In the genomic region with DNA sequence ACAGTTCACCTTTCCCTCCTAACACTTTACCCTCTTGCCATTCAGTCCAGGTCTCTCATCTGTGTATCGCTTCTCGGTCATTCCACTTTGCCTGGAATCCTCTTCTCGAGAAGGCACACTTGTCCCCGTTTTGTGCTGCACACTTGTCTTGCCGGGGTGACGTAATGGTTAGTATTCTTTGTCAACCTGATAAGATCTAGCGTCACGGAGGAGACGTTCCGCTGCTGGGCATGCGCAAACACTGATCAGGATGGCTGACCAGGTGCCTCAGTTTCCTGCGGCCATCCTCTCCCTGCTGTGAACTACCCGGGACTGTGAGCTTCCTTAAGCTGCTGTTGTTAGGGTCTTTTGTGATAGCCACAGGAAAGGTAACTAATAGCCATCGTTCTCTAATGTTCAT, we compare ENCODE assay signal across 11 mouse cellular contexts. TPM values are rescaled to one million over a fixed set of nuclear protein-coding genes. Genes with fewer than 3 reads are reported as not detected.
A peak's percentile ranks its signal among the peaks of the same experiment; 100 is the strongest.
DNase-seq lines count a peak whose midpoint lies in the region; ATAC-seq and TF ChIP-seq lines count a peak whose summit lies in the region.
"Had no signal": no experiment of that assay in that cellular context is flagged by ENCODE, and none has a peak within 500 bp of the region (broad histone marks: within the 10 kb centered on the region; RNA-seq: fewer than 3 reads in every experiment).

No protein-coding gene starts in this region.

- no peak overlapping the region for H3K4me3 ChIP-seq in heart, embryonic 12.5 days
- H3K4me3 ChIP-seq in midbrain, postnatal 0 days (ENCODE audit: low read depth, low read length): no peak overlapping the region
- no peak overlapping the region for H3K4me3 ChIP-seq in midbrain, embryonic 10.5 days
- no peak overlapping the region for H3K4me3 ChIP-seq in liver, embryonic 12.5 days
- H3K4me3 ChIP-seq in embryonic facial prominence, embryonic 10.5 days: no peak overlapping the region
- H3K4me3 ChIP-seq: limb, embryonic 12.5 days had no signal

- DNase-seq in heart, adult 9 months (ENCODE audit: low spot score in 2 of 2): no peak
- no peak for DNase-seq in midbrain, postnatal 0 days (ENCODE audit: low spot score)
- no peak for DNase-seq in midbrain, embryonic 10.5 days (ENCODE audit: low spot score)
- peak; percentile 46 for DNase-seq in naive thymus-derived CD4-positive, alpha-beta T cell, adult 2 months (ENCODE audit: low read depth)
- no peak for DNase-seq in embryonic facial prominence, embryonic 10.5 days (ENCODE audit: low spot score)
- no peak for DNase-seq in left cerebral cortex, postnatal 14 days (ENCODE audit: low spot score in 2 of 2)
- DNase-seq: cerebellum, adult 11-12 months; gastrocnemius, postnatal 10 days had no signal

- TF ChIP-seq CTCF in midbrain, postnatal 0 days (IDR thresholded peaks at IDR 0.05): no peak

- H3K36me3 ChIP-seq in heart, embryonic 12.5 days: no peaks in the 10 kb centered on the region
- no peaks in the 10 kb centered on the region for H3K36me3 ChIP-seq in midbrain, postnatal 0 days (ENCODE audit: insufficient read depth, low read length)
- H3K36me3 ChIP-seq in midbrain, embryonic 10.5 days: no peaks in the 10 kb centered on the region
- no peaks in the 10 kb centered on the region for H3K36me3 ChIP-seq in liver, embryonic 12.5 days
- no peaks in the 10 kb centered on the region for H3K36me3 ChIP-seq in embryonic facial prominence, embryonic 10.5 days (replicated peaks)
- H3K36me3 ChIP-seq: limb, embryonic 12.5 days had no signal

- no peak overlapping the region for H3K27ac ChIP-seq in heart, embryonic 12.5 days (ENCODE audit: poor library complexity, severe bottlenecking)
- no peak overlapping the region for H3K27ac ChIP-seq in midbrain, postnatal 0 days (ENCODE audit: low read depth, low read length)
- no peak overlapping the region for H3K27ac ChIP-seq in midbrain, embryonic 10.5 days (replicated peaks)
- no peak overlapping the region for H3K27ac ChIP-seq in liver, embryonic 12.5 days
- H3K27ac ChIP-seq in embryonic facial prominence, embryonic 10.5 days (replicated peaks): no peak overlapping the region
- H3K27ac ChIP-seq: limb, embryonic 12.5 days had no signal

- H3K9ac ChIP-seq in heart, embryonic 12.5 days: no peak overlapping the region
- H3K9ac ChIP-seq in midbrain, postnatal 0 days (replicated peaks; ENCODE audit: low read length, poor library complexity, severe bottlenecking): no peak overlapping the region
- no peak overlapping the region for H3K9ac ChIP-seq in liver, embryonic 12.5 days
- H3K9ac ChIP-seq: limb, embryonic 12.5 days had no signal

- H3K4me1 ChIP-seq in heart, embryonic 12.5 days (replicated peaks): no peaks in the 10 kb centered on the region
- no peaks in the 10 kb centered on the region for H3K4me1 ChIP-seq in midbrain, postnatal 0 days (ENCODE audit: insufficient read depth, low read length)
- H3K4me1 ChIP-seq in midbrain, embryonic 10.5 days: 0 out of 2 replicates have a peak, but pooled peaks cover 5% of the 10 kb centered on the region
- H3K4me1 ChIP-seq in liver, embryonic 12.5 days: 0 out of 2 replicates have a peak, but pooled peaks cover 2% of the 10 kb centered on the region
- H3K4me1 ChIP-seq in embryonic facial prominence, embryonic 10.5 days: peaks cover 11% of the 10 kb centered on the region; the same call in 1 of the 2 replicates

- 29% methylated on average over 14 of the region's 14 CpGs for WGBS in heart, embryonic 12.5 days
- WGBS in midbrain, postnatal 0 days: 48% methylated on average over 14 of the region's 14 CpGs
- 50% methylated on average over 14 of the region's 14 CpGs for WGBS in midbrain, embryonic 10.5 days
- WGBS in liver, embryonic 12.5 days (ENCODE audit: insufficient replicate concordance): 26% methylated on average over 14 of the region's 14 CpGs
- WGBS in embryonic facial prominence, embryonic 10.5 days: 55% methylated on average over 14 of the region's 14 CpGs

- peaks cover 6% of the 10 kb centered on the region for H3K27me3 ChIP-seq in heart, embryonic 12.5 days (replicated peaks)
- H3K27me3 ChIP-seq in midbrain, postnatal 0 days (ENCODE audit: insufficient read depth, low read length): no peaks in the 10 kb centered on the region
- peaks cover 30% of the 10 kb centered on the region for H3K27me3 ChIP-seq in midbrain, embryonic 10.5 days (ENCODE audit: low read depth, poor library complexity, severe bottlenecking)
- H3K27me3 ChIP-seq in liver, embryonic 12.5 days (replicated peaks): peaks cover 12% of the 10 kb centered on the region; the same call in 1 of the 2 replicates
- peaks cover 19% of the 10 kb centered on the region for H3K27me3 ChIP-seq in embryonic facial prominence, embryonic 10.5 days (replicated peaks; ENCODE audit: low read depth, poor library complexity, severe bottlenecking)
- H3K27me3 ChIP-seq: limb, embryonic 12.5 days had no signal

- no peaks in the 10 kb centered on the region for H3K9me3 ChIP-seq in heart, embryonic 12.5 days (replicated peaks)
- no peaks in the 10 kb centered on the region for H3K9me3 ChIP-seq in midbrain, postnatal 0 days (ENCODE audit: low read length)
- no peaks in the 10 kb centered on the region for H3K9me3 ChIP-seq in midbrain, embryonic 10.5 days (replicated peaks)
- no peaks in the 10 kb centered on the region for H3K9me3 ChIP-seq in liver, embryonic 12.5 days (replicated peaks)
- H3K9me3 ChIP-seq in embryonic facial prominence, embryonic 10.5 days: no peaks in the 10 kb centered on the region
- H3K9me3 ChIP-seq: limb, embryonic 12.5 days had no signal

- peak overlapping the region; percentile 40 for H3K4me2 ChIP-seq in heart, embryonic 12.5 days
- H3K4me2 ChIP-seq in midbrain, postnatal 0 days (ENCODE audit: low read depth, low read length, poor library complexity, severe bottlenecking): 0 out of 2 replicates have a peak overlapping the region, but pooled peaks have one; percentile 2
- peak overlapping the region; percentile 29 for H3K4me2 ChIP-seq in liver, embryonic 12.5 days
- H3K4me2 ChIP-seq: limb, embryonic 12.5 days had no signal

- no peak for ATAC-seq in heart, embryonic 12.5 days (ENCODE audit: insufficient number of reproducible peaks, low FRiP score)
- ATAC-seq in midbrain, postnatal 0 days (ENCODE audit: low FRiP score): no peak
- ATAC-seq in liver, embryonic 12.5 days: no peak

- intact Hi-C loops in left cerebral cortex, postnatal 14 days (cut with DNase I): no loop called here

RNA-seq across cellular contexts. Expression of a gene that starts 17.1 kb away (rescaled TPM):
- polyA plus RNA-seq in heart, embryonic 12.5 days (2016; fragmentation: Nextera tagmentation; extraction: Ambion mirVana): 58.5 and 59.3 TPM in 2 replicates
- total RNA-seq in midbrain, postnatal 0 days (2014; rRNA removed): 4.5 and 14.5 TPM in 2 replicates
- 2.5 and 3.2 TPM in 2 replicates for polyA plus RNA-seq in midbrain, postnatal 0 days (2015; fragmentation: Nextera tagmentation; extraction: Ambion mirVana)
- polyA plus RNA-seq in midbrain, embryonic 10.5 days (2016; fragmentation: Nextera tagmentation; extraction: Ambion mirVana): 207 and 237 TPM in 2 replicates
- polyA plus RNA-seq in liver, embryonic 12.5 days (2016; fragmentation: Nextera tagmentation; extraction: Ambion mirVana): 96.3 and 100 TPM in 2 replicates
- polyA plus RNA-seq in embryonic facial prominence, embryonic 10.5 days (2016; fragmentation: Nextera tagmentation; extraction: Ambion mirVana): 252 and 257 TPM in 2 replicates
- total RNA-seq in left cerebral cortex, postnatal 14 days (2021): 1 to 10 TPM; 5.4 to 6.1 TPM

Comparison
In these comparisons a context has a peak if more than half of its experiments do, and no peak if none do; other contexts are left out.
1. RNA of a gene that starts 17.1 kb away (polyA plus RNA-seq): 252 to 257 TPM in embryonic facial prominence, embryonic 10.5 days, 207 to 237 TPM in midbrain, embryonic 10.5 days, 96.3 to 100 TPM in liver, embryonic 12.5 days and 58.5 to 59.3 TPM in heart, embryonic 12.5 days; 2.5 to 3.2 TPM in midbrain, postnatal 0 days; every median in the first group is over 10 times any median in the second.
2. Peak in every context shown above with its lines, with median percentiles within 50 percentile points of each other: H3K4me2 ChIP-seq.